In genomic region chr9:109053851-109054250, GRCm38 (mm10) we compare ENCODE assay signal across 9 mouse cellular contexts. TPM values are rescaled to one million over a fixed set of nuclear protein-coding genes. Genes with fewer than 3 reads are reported as not detected.
DNase-seq lines count a peak whose midpoint lies in the region; ATAC-seq lines count a peak whose summit lies in the region.
"Had no signal": no experiment of that assay in that cellular context is flagged by ENCODE, and none has a peak within 500 bp of the region (broad histone marks: within the 10 kb centered on the region; RNA-seq: fewer than 3 reads in every experiment).

No protein-coding gene starts in this region.

- WGBS in heart, embryonic 15.5 days = 73% methylated on average over 6 of the region's 6 CpGs
- 62% methylated on average over 6 of the region's 6 CpGs for WGBS in embryonic facial prominence, embryonic 15.5 days

- H3K4me1 ChIP-seq in heart, embryonic 15.5 days (replicated peaks) = peaks cover 26% of the 10 kb centered on the region
- peaks cover 37% of the 10 kb centered on the region for H3K4me1 ChIP-seq in embryonic facial prominence, embryonic 15.5 days

- no peaks in the 10 kb centered on the region for H3K9me3 ChIP-seq in heart, embryonic 15.5 days (replicated peaks)
- no peaks in the 10 kb centered on the region for H3K9me3 ChIP-seq in embryonic facial prominence, embryonic 15.5 days (replicated peaks)
- H3K9me3 ChIP-seq: G1E; liver, embryonic 15.5 days had no signal

- no peak for DNase-seq in heart, postnatal 25 days (ENCODE audit: low spot score)
- DNase-seq in testis, postnatal 10 days (ENCODE audit: low spot score) = peak; percentile 29
- no peak for DNase-seq in testis, postnatal 14 days (ENCODE audit: low spot score)
- no peak for DNase-seq in lung, postnatal 4 days

- H3K4me3 ChIP-seq in heart, embryonic 15.5 days = no peak overlapping the region
- no peak overlapping the region for H3K4me3 ChIP-seq in embryonic facial prominence, embryonic 15.5 days (replicated peaks)
- H3K4me3 ChIP-seq: liver, embryonic 15.5 days had no signal

- ATAC-seq in heart, embryonic 15.5 days (replicated peaks; ENCODE audit: insufficient number of reproducible peaks, insufficient read depth, low FRiP score, low read depth) = no peak
- no peak for ATAC-seq in embryonic facial prominence, embryonic 15.5 days (ENCODE audit: insufficient number of reproducible peaks, low FRiP score, low TSS enrichment, low read depth)
- no peak for ATAC-seq in inflammation-experienced regulatory T-cells, adult 6 months

- intact Hi-C loops in heart, postnatal 25 days (cut with DNase I) = no loop called here

- H3K27ac ChIP-seq in heart, embryonic 15.5 days = peak overlapping the region; percentile 79
- peak overlapping the region; percentile 83; the same call in 1 of the 2 replicates for H3K27ac ChIP-seq in embryonic facial prominence, embryonic 15.5 days (replicated peaks)

- H3K36me3 ChIP-seq in heart, embryonic 15.5 days = peaks cover 16% of the 10 kb centered on the region
- peaks cover 40% of the 10 kb centered on the region for H3K36me3 ChIP-seq in embryonic facial prominence, embryonic 15.5 days

- H3K27me3 ChIP-seq in heart, embryonic 15.5 days = no peaks in the 10 kb centered on the region
- H3K27me3 ChIP-seq in embryonic facial prominence, embryonic 15.5 days = no peaks in the 10 kb centered on the region
- H3K27me3 ChIP-seq: liver, embryonic 15.5 days had no signal

- H3K9ac ChIP-seq in heart, embryonic 15.5 days = no peak overlapping the region
- H3K9ac ChIP-seq in embryonic facial prominence, embryonic 15.5 days = no peak overlapping the region

- no peak overlapping the region for H3K4me2 ChIP-seq in heart, embryonic 15.5 days
- no peak overlapping the region for H3K4me2 ChIP-seq in embryonic facial prominence, embryonic 15.5 days (replicated peaks)

RNA-seq across cellular contexts. Expression of gene Trex1, which starts 5.7 kb away (rescaled TPM):
- 9.2 and 13.6 TPM in 2 replicates for polyA plus RNA-seq in heart, embryonic 15.5 days (2015; fragmentation: Nextera tagmentation; extraction: Ambion mirVana)
- total RNA-seq in heart, postnatal 25 days (2021) = 10 to 100 TPM; 11.9 to 12.9 TPM
- polyA plus RNA-seq in embryonic facial prominence, embryonic 15.5 days (2015; fragmentation: Nextera tagmentation; extraction: Ambion mirVana) = 21.0 and 22.5 TPM in 2 replicates
- polyA plus RNA-seq in inflammation-experienced regulatory T-cells, adult 6 months (2017; shearing (Covaris generic)) = 10 to 100 TPM; 42.7 to 50.3 (median 49.9) TPM

RNA-seq across cellular contexts. Expression of gene Shisa5, which starts 15.5 kb away (rescaled TPM):
- polyA plus RNA-seq in heart, embryonic 15.5 days (2015; fragmentation: Nextera tagmentation; extraction: Ambion mirVana) = 64.9 and 86.2 TPM in 2 replicates
- total RNA-seq in heart, postnatal 25 days (2021) = 10 to 100 TPM; 43.0 to 43.2 TPM
- 106 and 116 TPM in 2 replicates for polyA plus RNA-seq in embryonic facial prominence, embryonic 15.5 days (2015; fragmentation: Nextera tagmentation; extraction: Ambion mirVana)
- 1,000 to 10,000 TPM; 1,866 to 3,808 (median 3,640) TPM for polyA plus RNA-seq in inflammation-experienced regulatory T-cells, adult 6 months (2017; shearing (Covaris generic))

RNA-seq across cellular contexts. Expression of gene Atrip, which starts 20.1 kb away (rescaled TPM):
- polyA plus RNA-seq in heart, embryonic 15.5 days (2015; fragmentation: Nextera tagmentation; extraction: Ambion mirVana) = 15.9 and 18.2 TPM in 2 replicates
- total RNA-seq in heart, postnatal 25 days (2021) = 1 to 10 TPM; 6.7 to 7.1 TPM
- polyA plus RNA-seq in embryonic facial prominence, embryonic 15.5 days (2015; fragmentation: Nextera tagmentation; extraction: Ambion mirVana) = 26.8 and 30.8 TPM in 2 replicates
- polyA plus RNA-seq in inflammation-experienced regulatory T-cells, adult 6 months (2017; shearing (Covaris generic)) = 10 to 100 TPM; 19.2 to 28.2 (median 24.9) TPM

RNA-seq across cellular contexts. Expression of gene Ccdc51, which starts 28.4 kb away (rescaled TPM):
- 14.2 and 14.3 TPM in 2 replicates for polyA plus RNA-seq in heart, embryonic 15.5 days (2015; fragmentation: Nextera tagmentation; extraction: Ambion mirVana)
- 10 to 100 TPM; 11.5 to 12.2 TPM for total RNA-seq in heart, postnatal 25 days (2021)
- 13.7 and 16.6 TPM in 2 replicates for polyA plus RNA-seq in embryonic facial prominence, embryonic 15.5 days (2015; fragmentation: Nextera tagmentation; extraction: Ambion mirVana)
- polyA plus RNA-seq in inflammation-experienced regulatory T-cells, adult 6 months (2017; shearing (Covaris generic)) = 10 to 100 TPM; 12.1 to 15.5 (median 12.3) TPM

RNA-seq across cellular contexts. Expression of gene Tma7, which starts 28.5 kb away (rescaled TPM):
- polyA plus RNA-seq in heart, embryonic 15.5 days (2015; fragmentation: Nextera tagmentation; extraction: Ambion mirVana) = 417 and 539 TPM in 2 replicates
- total RNA-seq in heart, postnatal 25 days (2021) = 100 to 1,000 TPM; 243 to 255 TPM
- polyA plus RNA-seq in embryonic facial prominence, embryonic 15.5 days (2015; fragmentation: Nextera tagmentation; extraction: Ambion mirVana) = 509 and 534 TPM in 2 replicates
- 100 to 1,000 TPM; 763 to 998 (median 907) TPM for polyA plus RNA-seq in inflammation-experienced regulatory T-cells, adult 6 months (2017; shearing (Covaris generic))

Comparison
In these comparisons a context has a peak if more than half of its experiments do, and no peak if none do; other contexts are left out.
1. RNA of gene Shisa5, which starts 15.5 kb away (polyA plus RNA-seq): 1,866 to 3,808 TPM in inflammation-experienced regulatory T-cells, adult 6 months; 106 to 116 TPM in embryonic facial prominence, embryonic 15.5 days and 64.9 to 86.2 TPM in heart, embryonic 15.5 days; every median in the first group is over 10 times any median in the second.